Mouse (Mus musculus) gastrocnemius, postnatal 4 days (tissue): ENCODE results near the gene Wdr43. TPM values are rescaled to one million over a fixed set of nuclear protein-coding genes. Genes with fewer than 3 reads are reported as not detected.
"Not testable (repeated sequence)": the region's sequence is repeated elsewhere in the genome, so short reads cannot be mapped to it uniquely, and the experiment has no call there.

Experiments used
- DNase-seq, 2 experiments: peaks; one replicate each; pipeline ENCODE4 v3.0.0; 2021 to 2022; ENCODE audit warnings: low spot score in 2 of 2, mixed read lengths in 2 of 2
- long read RNA-seq, 2 experiments: library from polyadenylated mRNA; stranded (forward); transcript quantifications; one replicate each; pipeline ENCODE4 v2.0.0; 2021
- total RNA-seq, 2 experiments: library from RNA; stranded (reverse); gene quantifications; 2 replicates each; pipeline ENCODE4 v1.2.3; 2021

The Wdr43 gene
- 10 to 100 TPM; 34.9 to 39.8 TPM for total RNA-seq
- long read RNA-seq, experiment 1, transcript Wdr43-201 (18 exons, 3,450 nt), result major isoform, 61 of 70 reads
- long read RNA-seq, experiment 1, partial matches to known transcripts, result 2 of 70 reads
- long read RNA-seq, experiment 1, other reads (novel, unspliced or antisense), result 7 of 70 reads
- long read RNA-seq, experiment 2, transcript Wdr43-201 (18 exons, 3,450 nt), result major isoform, 52 of 64 reads
- long read RNA-seq, experiment 2, partial matches to known transcripts, result 6 of 64 reads
- long read RNA-seq, experiment 2, other reads (novel, unspliced or antisense), result 6 of 64 reads

GRCm38 (mm10) chr17:71615638-71616318 is at the start of gene Wdr43:
Wdr43 (plus strand) TSS chr17:71615895.
- DNase-seq, result peak; percentile 94 to 95

DNA sequence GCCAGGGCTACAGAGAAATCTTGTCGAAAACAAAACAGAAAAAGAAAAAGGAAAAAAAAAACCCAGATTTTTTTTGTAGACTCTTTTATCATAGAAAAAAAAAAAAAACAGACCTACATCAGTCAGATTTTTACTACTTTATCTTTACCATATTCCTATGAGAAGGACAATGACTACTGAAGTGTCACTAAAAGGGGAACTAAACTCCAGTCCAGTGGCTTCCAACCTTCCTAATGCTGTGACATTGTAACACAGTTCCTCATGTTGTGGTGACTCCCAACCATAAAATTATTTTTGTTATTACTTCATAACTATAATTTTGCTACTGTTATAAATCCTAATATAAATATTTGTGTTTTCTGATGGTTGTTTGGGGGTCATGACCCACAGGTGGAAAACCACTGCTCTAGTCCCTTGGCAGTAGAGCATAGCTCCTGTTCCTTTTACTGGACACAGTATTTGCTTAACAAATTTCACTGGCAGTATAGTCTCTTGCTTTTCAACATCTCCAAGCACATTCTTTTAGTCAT is 36.5 kb upstream of the Wdr43 start:
- no peak for DNase-seq

- no peak for DNase-seq
These were observed 17.6 kb upstream of the Wdr43 start for GRCm38 (mm10) chr17:71597881-71598658.

DNA sequence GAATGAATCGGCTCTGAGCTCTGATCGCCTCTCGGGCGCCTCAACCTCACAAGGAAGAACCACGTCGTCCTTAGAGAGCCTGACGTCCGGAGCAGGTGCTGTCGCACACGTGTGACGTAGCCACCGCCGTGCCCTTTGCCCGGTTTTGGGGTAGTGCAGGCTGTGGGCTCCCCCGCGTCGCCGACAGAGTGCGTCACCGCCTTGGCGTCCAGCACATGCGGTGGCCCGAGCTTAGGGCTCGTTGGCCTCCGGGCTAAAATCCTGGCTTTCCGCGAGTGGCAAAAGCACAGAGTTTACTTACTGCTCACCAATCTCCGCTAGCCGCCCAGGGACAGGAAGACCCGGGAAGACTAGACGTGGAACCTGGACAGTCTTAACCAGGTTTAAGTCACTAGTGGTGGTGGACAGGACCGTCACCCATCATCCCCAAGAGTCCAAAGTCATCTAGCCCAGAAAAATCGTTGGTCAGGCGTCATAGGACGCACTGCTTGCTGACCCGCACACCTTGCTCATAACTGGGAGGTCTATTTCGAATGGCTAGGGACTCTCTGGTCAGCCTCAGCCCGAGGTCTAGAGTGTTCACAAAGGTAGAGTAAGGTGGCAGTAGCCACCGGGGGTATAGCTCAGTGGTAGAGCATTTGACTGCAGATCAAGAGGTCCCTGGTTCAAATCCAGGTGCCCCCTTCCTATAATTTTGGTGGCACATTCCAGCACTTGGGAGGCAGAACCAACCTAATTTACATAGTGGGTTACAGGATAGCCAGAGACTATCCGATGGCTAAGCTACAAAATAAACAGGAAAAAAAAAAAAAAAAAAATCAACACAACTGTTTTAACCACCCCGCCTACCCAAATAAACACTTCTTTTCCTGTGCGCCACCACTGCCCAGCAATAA is 16.8 kb upstream of the Wdr43 start:
- DNase-seq, result peak; percentile 42 to 76

DNA sequence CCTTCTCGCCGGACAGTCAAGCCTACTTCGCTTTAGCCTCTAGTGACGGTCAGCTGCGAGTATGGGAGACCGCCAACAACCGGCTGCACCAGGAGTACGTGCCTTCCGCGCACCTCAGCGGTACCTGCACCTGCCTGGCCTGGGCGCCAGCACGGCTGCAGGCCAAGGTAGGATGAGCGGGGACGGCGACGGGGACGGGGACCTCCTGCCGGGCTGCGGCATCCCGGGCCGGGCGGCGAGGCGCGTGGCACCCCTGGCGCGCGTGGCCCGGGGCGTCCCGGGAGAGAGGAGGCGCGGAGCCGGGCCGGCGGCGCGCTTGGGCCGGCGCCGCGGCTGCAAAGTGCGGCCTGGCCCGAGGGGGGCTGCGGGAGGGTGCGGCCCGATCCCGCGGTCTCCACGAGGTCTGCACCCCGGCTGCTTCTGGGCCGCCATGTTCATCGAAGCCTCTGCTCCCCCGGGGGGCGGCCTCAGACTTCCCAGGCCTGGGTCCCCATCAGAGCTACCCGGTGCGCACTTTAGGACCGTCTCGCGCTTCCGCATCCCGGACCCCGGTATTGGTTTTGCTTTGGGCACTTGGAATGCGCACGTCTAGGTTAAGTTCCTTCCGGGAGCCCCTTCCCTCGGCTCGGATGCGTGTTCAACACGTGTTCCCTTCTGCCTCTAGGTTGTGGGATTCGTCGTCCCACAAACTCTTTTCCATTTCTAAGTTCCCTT is 781 bp downstream of the Wdr43 start:
- DNase-seq, result peak in 1 of 2 experiments; percentile 20

- no peak for DNase-seq
These were observed 1.3 kb downstream of the Wdr43 start for GRCm38 (mm10) chr17:71617033-71617362.

GRCm38 (mm10) chr17:71617974-71618373 is 2.3 kb downstream of the Wdr43 start:
- no peak for DNase-seq

DNA sequence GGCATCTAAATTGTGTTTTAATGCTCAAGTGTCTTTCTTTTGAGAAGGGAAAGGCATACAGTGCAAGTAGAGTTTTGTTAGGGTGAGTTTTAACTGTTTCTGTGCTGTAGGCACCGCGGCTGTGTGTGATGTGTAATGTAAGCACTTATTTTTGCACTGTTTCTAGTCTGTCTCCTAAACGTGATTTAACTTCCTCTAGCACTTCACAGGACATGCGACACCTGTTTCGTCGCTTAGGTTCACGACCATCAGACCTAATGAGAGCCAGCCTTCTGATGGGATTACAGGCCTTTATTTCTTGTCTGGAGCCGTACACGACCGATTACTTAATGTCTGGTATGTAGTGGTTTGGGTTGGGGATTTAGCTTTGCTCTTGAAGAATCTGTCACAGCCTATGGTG is 16.1 kb downstream of the Wdr43 start:
- DNase-seq, result no peak

- DNase-seq, result no peak
These were observed 17.7 kb downstream of the Wdr43 start for GRCm38 (mm10) chr17:71633350-71633749.

GRCm38 (mm10) chr17:71636786-71637185 is 21.1 kb downstream of the Wdr43 start:
- no peak for DNase-seq

GRCm38 (mm10) chr17:71637750-71638265 is 22.1 kb downstream of the Wdr43 start:
- no peak for DNase-seq

- not testable (repeated sequence) for DNase-seq
These were observed 23.4 kb downstream of the Wdr43 start for GRCm38 (mm10) chr17:71639056-71639455.

DNA sequence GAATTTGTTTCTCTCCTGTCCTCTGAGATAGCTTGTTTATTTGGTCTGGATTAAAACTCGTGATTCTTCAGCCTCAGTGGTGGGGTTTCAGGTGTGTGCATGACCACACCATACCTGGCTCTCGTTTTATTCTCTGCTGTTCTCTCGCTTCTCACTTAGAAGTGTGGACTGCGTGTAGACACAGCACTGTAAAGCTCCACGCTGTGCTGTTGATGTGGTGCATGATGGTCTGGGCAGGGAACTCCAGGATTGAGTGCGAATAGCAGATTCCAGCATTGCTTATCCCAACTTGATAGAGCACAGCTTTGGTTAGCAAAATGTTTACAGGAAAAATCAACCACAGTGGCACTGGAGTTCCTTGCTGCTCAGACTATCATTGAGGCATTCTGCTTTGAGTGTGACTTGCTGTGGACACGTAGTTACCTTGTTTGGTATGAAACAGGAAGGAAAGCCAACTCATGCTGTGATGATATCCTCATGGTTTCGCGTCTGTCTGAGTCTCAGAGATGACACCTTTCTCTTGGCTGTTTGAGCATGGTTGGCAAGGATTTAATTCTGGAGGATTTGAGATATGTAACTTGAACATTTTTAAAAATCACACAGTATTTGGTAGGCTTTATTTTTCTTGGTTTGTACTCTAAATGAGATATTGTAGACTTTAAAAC is 24.9 kb downstream of the Wdr43 start:
- no peak for DNase-seq

- no peak for DNase-seq
These were observed 26.5 kb downstream of the Wdr43 start for GRCm38 (mm10) chr17:71642190-71642589.

DNA sequence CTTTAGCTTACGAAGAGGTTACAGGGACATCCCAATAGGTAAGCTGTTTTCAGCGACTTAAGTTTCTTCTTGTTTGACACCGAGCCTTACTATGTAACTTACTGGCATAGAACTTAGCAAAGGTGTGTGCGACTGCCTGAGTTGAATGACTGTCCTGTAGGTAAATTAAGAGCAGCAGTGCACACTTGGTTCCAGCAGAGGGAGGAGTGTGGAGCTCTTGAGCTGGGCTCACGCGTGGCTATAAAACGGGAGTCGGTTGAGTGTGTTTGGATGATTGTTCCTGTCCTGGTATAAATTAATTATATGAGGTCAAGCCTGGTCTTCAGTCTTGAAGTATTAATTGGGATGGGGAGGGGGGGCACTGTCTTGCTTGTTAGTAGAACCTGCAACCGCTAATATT is 34.3 kb downstream of the Wdr43 start:
- DNase-seq, result no peak

DNA sequence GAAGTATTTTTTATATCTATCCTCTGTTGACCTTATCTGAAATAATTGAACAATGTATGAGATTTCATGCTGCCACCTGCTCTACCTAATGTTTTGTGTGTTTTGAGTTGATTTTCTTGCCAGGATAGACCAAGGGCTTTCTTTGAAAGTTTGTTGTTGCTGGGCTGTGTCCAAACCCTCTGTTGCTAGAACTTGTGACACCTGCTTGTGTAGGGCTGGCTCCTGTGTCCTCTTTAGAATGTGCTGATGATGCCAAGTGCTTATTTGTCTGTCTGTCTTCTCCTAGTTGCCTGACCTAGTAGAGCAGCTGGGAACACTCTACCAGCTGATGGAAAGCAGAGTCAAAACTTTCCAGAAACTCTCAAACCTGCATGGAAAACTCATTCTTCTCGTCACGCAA is 36.8 kb downstream of the Wdr43 start:
- no peak for DNase-seq

- DNase-seq, result no peak
These were observed 37.2 kb downstream of the Wdr43 start for GRCm38 (mm10) chr17:71652934-71653333.

GRCm38 (mm10) chr17:71657521-71657920 is 41.8 kb downstream of the Wdr43 start:
- DNase-seq, result no peak

DNA sequence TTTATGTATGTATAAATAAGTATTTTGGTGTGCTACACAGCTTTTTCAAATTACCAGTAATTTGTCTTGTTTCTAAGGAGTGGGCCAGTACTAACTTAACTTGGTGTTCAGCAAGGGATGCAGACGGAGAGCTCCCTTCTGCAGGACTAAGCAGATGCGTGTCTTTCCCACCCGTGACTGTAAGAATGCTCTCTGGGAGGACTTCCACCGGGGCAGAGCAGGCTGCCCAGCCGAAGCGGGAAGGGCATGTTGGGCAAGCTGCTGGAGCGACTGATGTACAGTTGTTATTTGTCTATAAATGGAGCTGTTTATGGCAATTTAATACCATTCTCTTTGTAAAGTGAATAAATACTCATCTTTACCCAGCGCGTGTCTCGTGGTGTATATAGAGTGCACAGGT is 43.0 kb downstream of the Wdr43 start:
- no peak for DNase-seq
